11 mouse cellular contexts compared by ENCODE assay signal in the genomic region with DNA sequence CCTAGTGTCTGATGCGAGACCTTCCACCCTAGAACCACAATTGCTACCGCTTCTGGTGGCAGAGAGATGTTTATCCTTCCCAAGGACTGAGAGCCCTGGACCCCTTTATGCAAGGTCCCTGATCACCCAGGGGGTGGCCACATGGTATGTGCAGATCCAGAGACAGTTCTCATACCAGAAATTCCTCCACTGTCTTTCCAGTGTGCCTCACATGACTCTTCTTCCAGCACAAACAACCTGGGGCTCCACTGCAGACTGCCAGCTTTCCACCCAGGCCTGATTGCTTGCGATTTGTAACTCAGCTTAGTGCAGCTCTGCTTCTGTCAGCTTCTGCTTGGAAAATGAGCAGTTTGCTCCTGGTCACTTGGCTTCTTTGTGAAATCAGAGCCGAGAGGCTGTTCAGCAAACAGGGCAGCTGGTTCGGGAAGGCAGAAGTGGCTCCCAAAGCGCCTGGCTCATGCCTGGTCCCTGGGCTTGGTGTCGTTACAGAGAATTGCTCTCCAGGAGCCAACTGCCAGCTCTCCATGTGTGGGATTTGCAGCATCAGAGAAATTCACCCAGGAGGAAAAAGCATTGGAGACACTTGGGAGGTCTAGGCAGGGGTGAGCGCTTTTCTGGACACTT.
DNase-seq lines count a peak whose midpoint lies in the region; ATAC-seq and TF ChIP-seq lines count a peak whose summit lies in the region.
"Had no signal": no experiment of that assay in that cellular context is flagged by ENCODE, and none has a peak within 500 bp of the region (broad histone marks: within the 10 kb centered on the region; RNA-seq: fewer than 3 reads in every experiment).

No protein-coding gene starts in this region.

- DNase-seq in gastrocnemius, adult 2 months, result peak; percentile 19
- DNase-seq in gastrocnemius, adult 8-10 months (ENCODE audit: low spot score in 2 of 2), result no peak
- peak; percentile 15 for DNase-seq in kidney, postnatal 0 days (ENCODE audit: low spot score)
- no peak for DNase-seq in kidney, postnatal 36 days
- no peak for DNase-seq in Patski (ENCODE audit: low read depth, low spot score)
- peak; percentile 49 for DNase-seq in limb, embryonic 11.5 days (ENCODE audit: low spot score)
- no peak for DNase-seq in ovary, postnatal 14 days (ENCODE audit: low spot score)
- no peak for DNase-seq in left cerebral cortex, adult 8-10 months (ENCODE audit: low spot score in 2 of 2)
- DNase-seq: cerebellum, postnatal 25 days; kidney, adult 9 months had no signal

- TF ChIP-seq CTCF in gastrocnemius, adult 2 months (IDR thresholded peaks at IDR 0.05), result no peak
- no peak for TF ChIP-seq CTCF in kidney, postnatal 0 days (IDR thresholded peaks at IDR 0.05; ENCODE audit: low read depth)
- TF ChIP-seq CTCF in Patski (IDR thresholded peaks at IDR 0.05), result no peak

- no peak overlapping the region for H3K27ac ChIP-seq in gastrocnemius, adult 2 months
- H3K27ac ChIP-seq in kidney, postnatal 0 days, result no peak overlapping the region
- H3K27ac ChIP-seq in limb, embryonic 11.5 days (replicated peaks; ENCODE audit: low read depth, low read length), result no peak overlapping the region
- H3K27ac ChIP-seq: forebrain, embryonic 13.5 days had no signal

- no peaks in the 10 kb centered on the region for H3K36me3 ChIP-seq in kidney, postnatal 0 days (ENCODE audit: insufficient read depth, low read length)
- H3K36me3 ChIP-seq in limb, embryonic 11.5 days (ENCODE audit: control insufficient read depth, insufficient read depth, low read length), result no peaks in the 10 kb centered on the region

- H3K9me3 ChIP-seq in kidney, postnatal 0 days (replicated peaks; ENCODE audit: low read length), result no peaks in the 10 kb centered on the region
- no peaks in the 10 kb centered on the region for H3K9me3 ChIP-seq in limb, embryonic 11.5 days (ENCODE audit: control insufficient read depth, low read length)
- H3K9me3 ChIP-seq: forebrain, embryonic 13.5 days had no signal

- in situ Hi-C loops in Patski (cut with MboI; ENCODE audit: low pct_unique_long_range_greater_than_20kb), result no loop called here

- intact Hi-C loops in gastrocnemius, adult 2 months (cut with DNase I), result no loop called here

- H3K27me3 ChIP-seq in kidney, postnatal 0 days (ENCODE audit: insufficient read depth, low read length), result no peaks in the 10 kb centered on the region
- no peaks in the 10 kb centered on the region for H3K27me3 ChIP-seq in Patski
- H3K27me3 ChIP-seq in limb, embryonic 11.5 days (ENCODE audit: control insufficient read depth, insufficient read depth, low read length), result no peaks in the 10 kb centered on the region

- no peak overlapping the region for H3K4me2 ChIP-seq in kidney, postnatal 0 days (ENCODE audit: low read length)
- no peak overlapping the region for H3K4me2 ChIP-seq in limb, embryonic 11.5 days (ENCODE audit: low read depth, severe bottlenecking)
- H3K4me2 ChIP-seq: forebrain, embryonic 13.5 days had no signal

- POLR2A ChIA-PET in Patski (lab: Charles Lee), result interaction anchor here (0.6 to 0.7 kb wide), 2 partner anchors 124 to 1176 kb away, joined by 3 read pairs; no protein-coding TSS in a partner anchor

- no peak; the same call in 1 of the 2 replicates for ATAC-seq in kidney, postnatal 0 days (replicated peaks; ENCODE audit: low FRiP score, low read depth)
- peak; percentile 79 for ATAC-seq in Patski
- ATAC-seq in limb, embryonic 11.5 days (ENCODE audit: insufficient number of reproducible peaks, low FRiP score, low TSS enrichment, low read depth), result no peak
- ATAC-seq: forebrain, embryonic 13.5 days had no signal

- WGBS in kidney, postnatal 0 days, result 47% methylated on average over 8 of the region's 8 CpGs
- 42% methylated on average over 8 of the region's 8 CpGs for WGBS in limb, embryonic 11.5 days

- H3K4me3 ChIP-seq in gastrocnemius, adult 2 months, result no peak overlapping the region
- no peak overlapping the region for H3K4me3 ChIP-seq in kidney, postnatal 0 days (replicated peaks; ENCODE audit: low read depth, low read length)
- no peak overlapping the region for H3K4me3 ChIP-seq in limb, embryonic 11.5 days (ENCODE audit: low read depth, low read length)
- H3K4me3 ChIP-seq: forebrain, embryonic 13.5 days had no signal

- H3K9ac ChIP-seq in kidney, postnatal 0 days (ENCODE audit: low read depth, low read length), result no peak overlapping the region
- 0 out of 2 replicates have a peak overlapping the region, but pooled peaks have one; percentile 8 for H3K9ac ChIP-seq in limb, embryonic 11.5 days (ENCODE audit: low read length)
- H3K9ac ChIP-seq: forebrain, embryonic 13.5 days had no signal

- no peaks in the 10 kb centered on the region for H3K4me1 ChIP-seq in kidney, postnatal 0 days (replicated peaks; ENCODE audit: insufficient read depth, low read length)
- peaks cover 6% of the 10 kb centered on the region; the same call in 1 of the 2 replicates for H3K4me1 ChIP-seq in limb, embryonic 11.5 days (ENCODE audit: control insufficient read depth, insufficient read depth, low read length)
- H3K4me1 ChIP-seq: forebrain, embryonic 13.5 days had no signal

- CTCF ChIA-PET in Patski (lab: Charles Lee), result interaction anchor here (3.8 kb wide), 1 partner anchor 11 kb away, joined by 10 read pairs; no protein-coding TSS in a partner anchor

Comparison
In these comparisons a context has a peak if more than half of its experiments do, and no peak if none do; other contexts are left out.
1. DNase-seq: peak in gastrocnemius, adult 2 months (single experiment), kidney, postnatal 0 days (single experiment) and limb, embryonic 11.5 days (single experiment); none in gastrocnemius, adult 8-10 months (0 of 2), kidney, postnatal 36 days (0 of 2), Patski (single experiment), ovary, postnatal 14 days (single experiment) and left cerebral cortex, adult 8-10 months (0 of 2).